Mouse (Mus musculus) forebrain, embryonic 13.5 days (tissue): ENCODE measurements around the gene Sun3. TPM values are rescaled to one million over a fixed set of nuclear protein-coding genes. Genes with fewer than 3 reads are reported as not detected.

Experiments
- ATAC-seq: fragments of 200-750 bp; cut with Nextera tagmentation; 2 replicates; pipeline ENCODE4 v1.8.0; 2017
- H3K27ac ChIP-seq: fragments of 300-500 bp; sonication (generic); 2 replicates; pipeline ENCODE4 v1.5.1; 2015; ENCODE audit warnings: inconsistent platforms, mild to moderate bottlenecking, moderate library complexity
- H3K27me3 ChIP-seq: fragments of 300-500 bp; sonication (generic); 2 replicates; pipeline ENCODE4 v1.6.1; 2015; ENCODE audit warnings: mild to moderate bottlenecking, inconsistent platforms
- H3K36me3 ChIP-seq: fragments of 300-500 bp; sonication (generic); 2 replicates; pipeline ENCODE4 v1.6.1; 2015; ENCODE audit warnings: mild to moderate bottlenecking, inconsistent platforms; ENCODE audit not compliant: poor library complexity, severe bottlenecking
- H3K4me1 ChIP-seq: fragments of 300-500 bp; sonication (generic); 2 replicates; pipeline ENCODE4 v1.6.1; 2015; ENCODE audit warnings: inconsistent platforms
- H3K4me2 ChIP-seq: fragments of 300-500 bp; sonication (generic); 2 replicates; pipeline ENCODE4 v1.6.1; 2015; ENCODE audit warnings: inconsistent platforms, mild to moderate bottlenecking, moderate library complexity
- H3K4me3 ChIP-seq: fragments of 300-500 bp; sonication (generic); 2 replicates; pipeline ENCODE4 v1.5.1; 2015; ENCODE audit warnings: mild to moderate bottlenecking, inconsistent platforms
- H3K9ac ChIP-seq: fragments of 300-500 bp; sonication (generic); 2 replicates; pipeline ENCODE4 v1.6.1; 2015; ENCODE audit warnings: mild to moderate bottlenecking, inconsistent platforms
- H3K9me3 ChIP-seq: fragments of 300-500 bp; sonication (generic); replicated peaks from 2 replicates; pipeline ENCODE4 v1.6.1; 2016; ENCODE audit warnings: inconsistent platforms
- WGBS: fragments of 180-500 bp; shearing (Covaris S2); methylation state at CpG from one replicate; pipeline ENCODE4 v1.1.7; 2015; 5-methylcytosine and 5-hydroxymethylcytosine counted together
- polyA plus RNA-seq: library from polyadenylated mRNA; unstranded; fragments of >200 nt; fragmentation: Nextera tagmentation; extraction: Ambion mirVana; gene quantifications from 2 replicates; pipeline ENCODE4 v1.2.1, GENCODE M21; 2015

Sun3 gene
- polyA plus RNA-seq = not detected in 2 replicates

DNA sequence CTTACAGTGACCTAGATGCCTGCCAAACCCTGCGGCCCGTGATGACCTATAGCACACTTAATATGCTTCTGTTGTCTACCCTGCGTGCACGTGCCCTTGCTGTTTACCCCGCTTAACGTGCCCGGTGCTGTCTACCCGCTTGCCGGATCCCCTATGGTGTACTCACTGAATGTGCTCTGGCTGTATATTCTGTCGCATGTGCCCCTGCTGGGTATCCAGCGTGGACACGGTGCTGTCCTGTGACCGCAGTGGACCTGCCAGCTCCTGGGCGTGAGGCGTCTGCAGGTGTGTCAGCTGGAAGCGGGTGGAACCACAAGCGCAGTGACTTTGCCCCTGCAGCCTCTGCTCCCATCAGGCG lies at the start of gene Sun3:
Gene Sun3 (minus strand): TSS at position 289 of the 358 bp plus-strand sequence.
- Histone ChIP-seq H3K36me3 (no peaks in the 10 kb centered on the region), H3K4me3 (peak within 1 kb of the TSS; percentile 45), H3K4me1 (peaks cover 6% of the 10 kb centered on the region), H3K4me2 (peak within 1 kb of the TSS; percentile 93), H3K9ac (peak within 1 kb of the TSS; percentile 55), H3K27ac (no peak within 1 kb of the TSS), H3K9me3 (no peaks in the 10 kb centered on the region), H3K27me3 (peaks cover 21% of the 10 kb centered on the region)
- ATAC-seq = peak; percentile 84
- WGBS = under 1% methylated on average over 18 of the region's 18 CpGs

DNA sequence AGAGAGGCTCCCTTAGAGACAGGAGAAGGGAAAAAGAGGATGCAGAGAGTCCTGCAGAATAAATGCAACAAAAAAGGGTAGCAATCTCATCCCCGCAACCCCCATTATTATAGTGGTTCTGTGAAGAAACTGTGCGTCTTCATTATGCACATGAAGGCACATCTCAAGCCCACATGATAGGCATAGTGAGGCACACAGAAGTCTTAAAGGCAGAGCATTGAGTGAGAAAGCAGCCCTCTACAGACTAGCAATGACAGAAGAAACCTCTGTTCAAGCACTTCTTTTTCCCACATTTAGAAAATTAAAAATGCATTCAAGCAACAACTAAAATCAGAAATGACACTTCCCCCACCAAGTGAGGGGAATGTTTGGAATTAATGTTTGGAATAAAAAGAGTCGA lies 27.7 kb upstream of the Sun3 start:
- no peak for ATAC-seq
- 85% methylated on average over 3 of the region's 3 CpGs for WGBS
- H3K27ac ChIP-seq = no peak overlapping the region

DNA sequence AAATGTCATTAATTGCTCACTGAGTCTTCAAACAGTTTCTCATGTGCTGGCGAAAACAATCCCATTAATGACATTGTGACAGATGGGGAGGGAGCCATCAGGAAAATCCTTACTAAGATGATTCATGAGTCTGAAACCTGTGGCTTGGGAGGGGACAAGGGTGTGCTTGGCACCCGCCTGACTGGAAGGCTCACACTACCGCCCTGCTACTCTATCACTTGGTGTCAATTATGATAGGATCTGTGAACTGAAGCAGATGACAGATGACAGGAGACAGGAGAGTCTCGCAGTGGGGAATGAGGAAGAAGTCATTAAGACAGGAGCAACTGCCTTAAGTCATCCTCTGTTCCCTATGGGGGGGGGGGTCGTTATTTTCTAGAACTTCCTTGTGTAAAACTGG lies 11.7 kb upstream of the Sun3 start:
- no peak overlapping the region for H3K4me2 ChIP-seq
- WGBS = 68% methylated on average over 5 of the region's 5 CpGs
- H3K36me3 ChIP-seq = no peaks in the 10 kb centered on the region
- ATAC-seq = no peak
- H3K27me3 ChIP-seq = no peaks in the 10 kb centered on the region
- H3K9me3 ChIP-seq = no peaks in the 10 kb centered on the region
- no peak overlapping the region for H3K27ac ChIP-seq
- H3K4me3 ChIP-seq = no peak overlapping the region
- H3K9ac ChIP-seq = no peak overlapping the region
- H3K4me1 ChIP-seq = no peaks in the 10 kb centered on the region

More for the DNA sequence above, 27.7 kb upstream of the Sun3 start:
- H3K4me3 ChIP-seq = no peak overlapping the region
- no peaks in the 10 kb centered on the region for H3K36me3 ChIP-seq
- H3K9me3 ChIP-seq = no peaks in the 10 kb centered on the region
- no peaks in the 10 kb centered on the region for H3K27me3 ChIP-seq
- H3K4me1 ChIP-seq = no peaks in the 10 kb centered on the region
- H3K4me2 ChIP-seq = no peak overlapping the region
- H3K9ac ChIP-seq = no peak overlapping the region

DNA sequence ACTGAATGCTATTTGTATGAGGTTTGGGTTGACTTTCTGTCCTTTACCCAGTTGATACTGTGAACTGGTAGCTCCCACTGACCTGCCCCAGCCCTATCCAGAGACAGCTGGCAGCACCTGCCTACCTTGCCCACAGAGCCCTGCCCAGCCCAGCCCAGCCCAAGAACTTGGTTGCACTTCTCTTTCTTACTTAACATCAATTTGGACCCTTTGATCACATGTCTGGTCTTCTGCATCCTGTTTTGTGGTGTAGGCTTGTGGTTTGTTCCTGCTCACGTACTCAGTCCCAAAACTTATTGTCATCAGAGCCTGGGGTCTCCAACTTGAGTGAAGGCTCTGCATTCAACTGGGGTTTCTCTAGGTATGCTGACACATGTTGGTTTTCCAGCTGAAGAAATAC lies 11.2 kb upstream of the Sun3 start:
- H3K4me1 ChIP-seq = no peaks in the 10 kb centered on the region
- WGBS = 64% methylated on average over 1 of the region's 1 CpGs
- ATAC-seq = no peak

DNA sequence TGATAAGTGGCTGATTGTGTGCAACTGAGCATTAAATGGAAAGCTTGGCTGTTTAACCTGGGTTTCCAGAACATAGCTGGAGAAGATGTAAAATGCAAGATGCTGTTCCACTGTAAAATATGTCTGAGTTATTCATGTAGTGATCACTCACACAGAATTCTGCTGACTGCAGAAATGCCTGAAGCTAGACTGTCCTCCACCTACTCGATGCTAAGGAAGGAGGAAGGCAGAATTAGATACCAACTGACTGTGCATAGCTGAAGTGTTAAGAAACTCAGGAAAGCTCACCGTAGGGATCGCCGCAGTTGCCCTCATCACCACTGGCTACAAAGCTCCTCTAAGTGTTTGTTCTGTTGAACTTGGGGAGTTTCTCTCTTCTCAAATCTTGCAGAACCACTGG lies 8.9 kb upstream of the Sun3 start:
- Histone ChIP-seq H3K4me2 (no peak overlapping the region), H3K9me3 (no peaks in the 10 kb centered on the region), H3K27me3 (no peaks in the 10 kb centered on the region), H3K4me1 (no peaks in the 10 kb centered on the region), H3K9ac (no peak overlapping the region), H3K4me3 (no peak overlapping the region), H3K27ac (no peak overlapping the region), H3K36me3 (no peaks in the 10 kb centered on the region)
- WGBS = 89% methylated on average over 4 of the region's 4 CpGs
- no peak for ATAC-seq

More for the DNA sequence above, 11.2 kb upstream of the Sun3 start:
- Histone ChIP-seq H3K27me3 (no peaks in the 10 kb centered on the region), H3K4me2 (no peak overlapping the region), H3K36me3 (no peaks in the 10 kb centered on the region), H3K27ac (no peak overlapping the region), H3K9ac (no peak overlapping the region), H3K4me3 (no peak overlapping the region), H3K9me3 (no peaks in the 10 kb centered on the region)

DNA sequence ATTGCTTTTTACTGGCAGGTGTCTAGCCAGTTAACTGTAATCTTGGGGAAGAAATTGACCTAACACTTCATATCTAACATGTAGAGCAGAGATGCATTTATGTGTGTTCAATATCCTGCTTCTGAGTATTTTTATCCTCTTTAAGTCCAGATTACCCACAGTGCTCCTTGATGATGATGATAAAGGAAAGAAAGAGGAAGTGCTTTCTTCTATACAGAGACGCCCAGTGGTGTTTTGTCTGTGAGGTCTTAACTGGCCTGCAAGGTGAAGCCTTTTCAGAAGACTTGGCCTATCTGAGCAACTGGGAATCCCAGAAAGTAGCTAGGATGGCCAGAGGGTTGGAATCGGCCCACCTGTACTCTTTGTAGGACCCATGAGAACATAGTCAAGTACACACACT lies 8.1 kb upstream of the Sun3 start:
- H3K4me3 ChIP-seq = no peak overlapping the region
- H3K27me3 ChIP-seq = no peaks in the 10 kb centered on the region
- no peak overlapping the region for H3K27ac ChIP-seq
- no peak overlapping the region for H3K4me2 ChIP-seq
- H3K4me1 ChIP-seq = no peaks in the 10 kb centered on the region
- ATAC-seq = no peak
- H3K9me3 ChIP-seq = no peaks in the 10 kb centered on the region
- H3K36me3 ChIP-seq = no peaks in the 10 kb centered on the region
- H3K9ac ChIP-seq = no peak overlapping the region
- 82% methylated on average over 2 of the region's 2 CpGs for WGBS

DNA sequence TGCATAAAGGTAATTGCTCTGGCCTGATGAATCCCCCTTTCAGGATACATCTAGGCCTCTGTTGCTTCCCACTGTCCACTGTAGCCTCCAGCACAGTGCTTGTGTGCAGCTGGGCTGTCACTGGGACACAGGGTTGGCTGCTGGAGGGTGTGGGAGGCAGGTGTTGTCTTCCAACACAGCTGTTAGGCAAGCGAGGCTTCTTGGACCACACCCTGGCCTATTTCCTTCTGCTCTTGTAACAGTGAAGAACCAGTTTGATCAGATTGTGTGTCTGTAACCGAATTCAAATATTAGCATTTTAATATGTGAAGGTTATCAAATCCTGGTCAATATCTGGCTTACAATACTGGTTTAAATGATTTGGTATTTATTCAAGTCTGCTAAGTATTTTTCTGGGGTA lies 3.1 kb upstream of the Sun3 start:
- H3K36me3 ChIP-seq = no peaks in the 10 kb centered on the region
- H3K4me3 ChIP-seq = no peak overlapping the region
- H3K27me3 ChIP-seq = peaks cover 21% of the 10 kb centered on the region
- H3K27ac ChIP-seq = no peak overlapping the region
- no peak overlapping the region for H3K4me2 ChIP-seq
- no peak overlapping the region for H3K9ac ChIP-seq
- peaks cover 6% of the 10 kb centered on the region for H3K4me1 ChIP-seq
- H3K9me3 ChIP-seq = no peaks in the 10 kb centered on the region
- no peak for ATAC-seq
- 71% methylated on average over 2 of the region's 2 CpGs for WGBS

DNA sequence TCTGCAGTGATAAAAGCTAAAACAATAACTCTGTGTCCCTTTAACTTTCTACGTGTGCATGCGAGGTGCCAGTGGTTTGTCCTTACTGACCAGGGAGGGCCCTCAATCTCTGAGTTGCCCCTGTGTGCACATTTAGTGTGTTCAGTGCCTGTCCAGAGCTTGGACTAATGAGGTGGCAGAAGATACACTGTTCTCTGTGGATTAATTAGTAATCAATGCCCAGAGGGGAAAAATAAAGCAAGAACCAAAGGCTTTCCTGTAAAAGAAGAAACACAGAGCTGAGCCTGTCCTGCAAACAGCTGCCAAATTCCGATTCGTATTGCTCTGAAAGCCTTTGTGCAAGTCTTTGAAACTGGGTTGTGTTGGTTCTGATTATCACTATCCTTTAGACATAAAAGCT lies 1.4 kb upstream of the Sun3 start:
- no peak overlapping the region for H3K27ac ChIP-seq
- 81% methylated on average over 4 of the region's 4 CpGs for WGBS
- ATAC-seq = no peak
- no peaks in the 10 kb centered on the region for H3K9me3 ChIP-seq
- H3K4me3 ChIP-seq = no peak overlapping the region
- H3K4me2 ChIP-seq = no peak overlapping the region
- H3K27me3 ChIP-seq = peaks cover 21% of the 10 kb centered on the region
- peaks cover 6% of the 10 kb centered on the region for H3K4me1 ChIP-seq
- H3K36me3 ChIP-seq = no peaks in the 10 kb centered on the region
- H3K9ac ChIP-seq = no peak overlapping the region

DNA sequence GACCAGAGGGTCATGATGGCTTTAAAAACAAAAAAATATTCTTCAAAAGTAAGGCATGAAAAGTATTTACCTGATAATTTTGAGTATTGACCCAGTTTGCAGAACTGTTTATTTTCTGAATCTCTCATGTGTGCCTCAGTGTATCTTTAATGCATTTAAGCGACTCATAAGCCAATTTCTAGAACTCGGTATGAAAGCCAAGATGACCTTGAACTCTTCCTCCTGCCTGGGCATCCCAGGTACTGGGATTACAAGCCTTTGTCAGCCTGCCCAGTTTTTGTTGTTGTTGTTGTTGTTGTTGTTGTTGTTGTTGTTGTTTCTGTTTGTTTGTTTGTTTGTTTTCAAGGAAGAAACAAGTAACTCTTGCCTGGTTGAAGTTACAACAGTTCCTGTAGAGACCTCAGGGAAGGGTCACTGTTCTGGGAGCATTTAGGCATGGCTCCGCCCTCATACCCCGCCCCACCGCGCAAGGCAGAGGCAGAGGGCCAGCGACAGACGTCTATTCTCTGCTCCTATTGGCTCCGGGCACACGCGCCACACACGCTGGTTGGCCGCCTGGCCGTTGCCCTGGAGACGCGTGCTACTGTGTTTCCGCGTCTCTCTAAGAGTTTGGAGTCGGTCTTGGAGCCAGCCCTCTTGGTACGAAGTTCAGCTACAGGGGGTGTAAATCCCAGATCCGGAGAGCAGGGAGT lies 634 bp downstream of the Sun3 start, which contains the start of gene Gm11992:
Gene Gm11992 (plus strand): TSS at position 584 of the 692 bp plus-strand sequence.
- H3K4me1 ChIP-seq = peaks cover 6% of the 10 kb centered on the region
- H3K9me3 ChIP-seq = no peaks in the 10 kb centered on the region
- peaks cover 21% of the 10 kb centered on the region for H3K27me3 ChIP-seq
- H3K9ac ChIP-seq = peak within 1 kb of the TSS; percentile 55
- 5% methylated on average over 21 of the region's 21 CpGs for WGBS
- H3K27ac ChIP-seq = no peak within 1 kb of the TSS
- peak within 1 kb of the TSS; percentile 45 for H3K4me3 ChIP-seq
- no peaks in the 10 kb centered on the region for H3K36me3 ChIP-seq
- peak within 1 kb of the TSS; percentile 93 for H3K4me2 ChIP-seq
- ATAC-seq = peak; percentile 100

DNA sequence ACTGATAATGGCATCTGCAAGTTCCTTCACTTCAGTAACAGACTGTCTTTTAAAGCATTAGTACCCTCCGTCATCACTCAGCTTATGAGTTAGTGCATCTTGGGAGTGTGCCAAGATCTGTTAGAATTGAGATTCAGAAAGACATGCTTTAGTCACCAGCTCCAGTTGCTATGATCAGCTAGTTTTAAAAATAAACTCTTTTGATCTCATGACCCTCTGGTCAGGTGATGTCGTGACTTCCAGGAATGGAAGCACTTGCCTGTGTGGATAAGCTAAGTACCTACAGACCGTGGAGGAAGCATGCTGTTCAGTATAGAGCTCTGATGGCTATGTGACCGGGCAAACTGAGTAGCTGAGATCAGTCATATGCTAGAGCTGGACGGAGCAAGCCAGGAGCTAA lies 1.7 kb downstream of the Sun3 start:
- Histone ChIP-seq H3K36me3 (no peaks in the 10 kb centered on the region), H3K9me3 (no peaks in the 10 kb centered on the region), H3K27ac (no peak overlapping the region), H3K4me2 (no peak overlapping the region), H3K4me1 (peaks cover 6% of the 10 kb centered on the region), H3K4me3 (no peak overlapping the region), H3K27me3 (peaks cover 21% of the 10 kb centered on the region), H3K9ac (no peak overlapping the region)
- ATAC-seq = no peak
- WGBS = 83% methylated on average over 5 of the region's 5 CpGs

DNA sequence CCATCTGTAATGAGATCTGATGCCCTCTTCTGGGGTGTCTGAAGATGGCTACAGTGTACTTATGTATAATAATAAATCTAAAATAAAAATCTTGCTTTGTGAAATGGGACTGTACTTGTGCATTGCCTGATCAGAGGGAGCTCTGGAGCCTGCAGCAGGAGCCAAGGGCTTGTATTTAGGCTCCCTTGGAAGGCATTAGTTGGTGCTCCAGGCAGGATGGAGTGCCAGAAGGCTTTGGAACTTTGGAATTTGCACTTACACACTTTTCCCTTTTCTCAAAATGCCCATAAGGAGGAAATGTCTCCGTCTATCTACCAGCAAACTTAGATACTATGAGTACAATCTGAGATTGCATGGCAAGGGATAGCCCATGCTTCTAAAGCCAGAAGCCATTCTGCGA lies 2.2 kb downstream of the Sun3 start:
- Histone ChIP-seq H3K36me3 (no peaks in the 10 kb centered on the region), H3K9me3 (no peaks in the 10 kb centered on the region), H3K27me3 (peaks cover 18% of the 10 kb centered on the region), H3K4me3 (no peak overlapping the region), H3K4me1 (peaks cover 6% of the 10 kb centered on the region), H3K4me2 (no peak overlapping the region), H3K9ac (no peak overlapping the region), H3K27ac (no peak overlapping the region)
- WGBS = 85% methylated on average over 2 of the region's 2 CpGs
- ATAC-seq = no peak

DNA sequence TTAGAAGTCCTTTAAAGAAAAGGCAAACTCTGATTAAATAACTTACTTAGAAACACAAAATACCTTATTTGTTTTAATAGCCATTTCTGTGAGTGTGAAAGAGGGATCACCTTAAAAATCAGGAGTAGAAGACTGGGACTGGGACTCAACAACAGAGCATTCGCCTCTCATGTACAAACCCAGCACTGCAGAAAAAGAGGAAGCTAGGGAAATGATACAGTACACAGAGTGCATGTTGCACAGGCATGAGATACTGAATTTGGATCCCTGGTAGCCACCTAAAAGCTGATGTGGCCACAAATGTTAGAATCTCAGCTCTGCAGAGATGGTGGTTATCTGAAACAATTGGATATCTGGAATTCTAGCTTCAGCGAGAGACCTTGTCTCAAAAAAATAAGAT lies 17.3 kb downstream of the Sun3 start:
- Histone ChIP-seq H3K4me2 (no peak overlapping the region), H3K4me1 (no peaks in the 10 kb centered on the region), H3K9ac (no peak overlapping the region), H3K4me3 (no peak overlapping the region), H3K9me3 (no peaks in the 10 kb centered on the region), H3K27me3 (no peaks in the 10 kb centered on the region), H3K36me3 (no peaks in the 10 kb centered on the region), H3K27ac (no peak overlapping the region)
- ATAC-seq = no peak
- WGBS = 87% methylated on average over 2 of the region's 2 CpGs

DNA sequence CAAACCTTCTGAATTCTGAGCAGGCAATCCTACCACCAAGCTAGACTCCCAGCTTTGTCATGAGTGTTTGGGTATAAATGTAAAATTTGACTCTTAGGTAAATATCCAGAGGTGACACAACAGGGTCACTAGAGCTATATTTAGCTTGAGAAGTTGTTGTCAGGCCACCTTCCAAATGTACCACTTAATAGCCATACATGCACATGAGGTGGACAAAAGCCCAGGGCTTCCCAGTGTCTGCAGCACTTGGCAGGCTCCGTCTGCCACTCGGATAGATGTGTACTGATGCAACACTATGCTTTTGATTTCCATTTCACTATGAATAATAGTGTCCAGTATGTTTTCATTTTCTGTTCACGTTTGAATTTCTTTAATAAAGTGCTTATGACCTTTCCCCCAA lies 23.6 kb downstream of the Sun3 start:
- no peaks in the 10 kb centered on the region for H3K4me1 ChIP-seq
- H3K36me3 ChIP-seq = no peaks in the 10 kb centered on the region
- H3K9me3 ChIP-seq = no peaks in the 10 kb centered on the region
- no peak overlapping the region for H3K27ac ChIP-seq
- ATAC-seq = no peak
- H3K4me3 ChIP-seq = no peak overlapping the region
- H3K4me2 ChIP-seq = no peak overlapping the region
- no peaks in the 10 kb centered on the region for H3K27me3 ChIP-seq
- H3K9ac ChIP-seq = no peak overlapping the region
- 71% methylated on average over 3 of the region's 3 CpGs for WGBS
